Mouse (Mus musculus) megakaryocyte, embryonic 14.5 days (primary cell): ENCODE measurements at regions not wholly inside any gene's neighbourhood (a gene's known extent, or its start where the extent isn't known, plus 50 kb on each side); places are given as distances from the start of the nearest gene placed in this dataset.
"Not testable (repeated sequence)": the region's sequence is repeated elsewhere in the genome, so short reads cannot be mapped to it uniquely, and the experiment has no call there.

Experiments
- FLI1 ChIP-seq: IDR thresholded peaks from 2 replicates; pipeline ENCODE4 v1.6.1; 2012; ENCODE audit warnings: low read length, inconsistent platforms, mixed read lengths
- GATA1 ChIP-seq: IDR thresholded peaks from 3 replicates; pipeline ENCODE4 v1.6.1; 2012; ENCODE audit warnings: mixed read lengths, low read length, inconsistent platforms, borderline replicate concordance

DNA sequence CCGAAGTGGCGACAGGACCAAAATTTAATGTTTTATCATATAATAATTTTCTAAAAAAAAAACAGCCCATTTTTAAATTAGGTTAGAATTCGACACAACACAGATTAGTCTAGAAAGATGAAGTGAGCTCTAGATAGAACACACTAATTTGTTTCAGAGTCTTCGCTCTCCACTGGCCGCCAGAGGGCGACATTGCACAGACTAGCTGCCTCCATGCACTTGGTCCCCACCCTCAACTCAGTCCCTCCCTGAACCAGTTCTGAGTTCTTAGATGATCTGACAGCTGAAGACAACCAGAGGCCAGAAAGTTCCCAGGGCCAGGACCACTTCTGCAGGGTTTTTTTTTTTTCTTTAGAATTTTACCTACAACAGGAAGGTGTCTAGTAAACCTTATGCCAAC lies 296.3 kb upstream of the Olfr1507 start:
- TF ChIP-seq GATA1, FLI1: not testable (repeated sequence)
